Mouse (Mus musculus): Measurements from ENCODE around the gene Fanca. TPM values are rescaled to one million over a fixed set of nuclear protein-coding genes. Genes with fewer than 3 reads are reported as not detected.

Fanca gene
- polyA plus RNA-seq, 1 experiment from 2014 or later, result 28.8 TPM

- no peak overlapping the region for H3K27ac ChIP-seq
- no peaks in the 10 kb centered on the region for H3K36me3 ChIP-seq
- no peaks in the 10 kb centered on the region for H3K27me3 ChIP-seq
- H3K4me2 ChIP-seq, result no peak overlapping the region
- peaks cover 3% of the 10 kb centered on the region for H3K9me3 ChIP-seq
- H3K9ac ChIP-seq, result no peak overlapping the region
- H3K4me3 ChIP-seq, result no peak overlapping the region
- peaks cover 9% of the 10 kb centered on the region for H3K4me1 ChIP-seq
- no peak for ATAC-seq (ENCODE audit: insufficient number of reproducible peaks, insufficient read depth, low FRiP score, low TSS enrichment, low read depth)
- WGBS, result 81% methylated on average over 8 of the region's 8 CpGs
These were observed 23.9 kb upstream of the Fanca start for GRCm38 (mm10) chr8:123342253-123342652.

- Histone ChIP-seq H3K36me3 (no peaks in the 10 kb centered on the region), H3K4me2 (no peak overlapping the region), H3K27me3 (no peaks in the 10 kb centered on the region), H3K9ac (no peak overlapping the region), H3K4me1 (peaks cover 9% of the 10 kb centered on the region), H3K9me3 (peaks cover 3% of the 10 kb centered on the region), H3K27ac (no peak overlapping the region; the same call in 1 of the 2 replicates), H3K4me3 (no peak overlapping the region)
- no peak for ATAC-seq (ENCODE audit: insufficient number of reproducible peaks, insufficient read depth, low FRiP score, low TSS enrichment, low read depth)
- whole genome bisulfite sequencing, result 82% methylated on average over 27 of the region's 27 CpGs
These were observed 23.0 kb upstream of the Fanca start for GRCm38 (mm10) chr8:123341040-123342015.

GRCm38 (mm10) chr8:123340071-123340470 lies 21.7 kb upstream of the Fanca start:
- no peak overlapping the region for H3K4me2 ChIP-seq
- no peak overlapping the region for H3K27ac ChIP-seq
- H3K4me1 ChIP-seq, result peaks cover 9% of the 10 kb centered on the region
- WGBS, result 92% methylated on average over 4 of the region's 4 CpGs
- no peak overlapping the region for H3K4me3 ChIP-seq
- no peaks in the 10 kb centered on the region; the same call in 1 of the 2 replicates for H3K27me3 ChIP-seq
- peaks cover 3% of the 10 kb centered on the region for H3K9me3 ChIP-seq
- ATAC-seq (ENCODE audit: insufficient number of reproducible peaks, insufficient read depth, low FRiP score, low TSS enrichment, low read depth), result no peak
- H3K9ac ChIP-seq, result no peak overlapping the region
- H3K36me3 ChIP-seq, result no peaks in the 10 kb centered on the region

- 81% methylated on average over 3 of the region's 3 CpGs for WGBS
- Histone ChIP-seq H3K4me2 (no peak overlapping the region), H3K27ac (no peak overlapping the region), H3K9me3 (peaks cover 3% of the 10 kb centered on the region), H3K9ac (no peak overlapping the region), H3K36me3 (no peaks in the 10 kb centered on the region), H3K27me3 (peaks cover 21% of the 10 kb centered on the region), H3K4me1 (peaks cover 14% of the 10 kb centered on the region), H3K4me3 (no peak overlapping the region)
- no peak for ATAC-seq (ENCODE audit: insufficient number of reproducible peaks, insufficient read depth, low FRiP score, low TSS enrichment, low read depth)
These were observed 19.1 kb upstream of the Fanca start for GRCm38 (mm10) chr8:123337475-123337874.

- no peak for ATAC-seq (ENCODE audit: insufficient number of reproducible peaks, insufficient read depth, low FRiP score, low TSS enrichment, low read depth)
- H3K9me3 ChIP-seq, result no peaks in the 10 kb centered on the region
- no peak overlapping the region for H3K4me3 ChIP-seq
- H3K27me3 ChIP-seq, result peaks cover 24% of the 10 kb centered on the region
- H3K4me2 ChIP-seq, result no peak overlapping the region
- H3K27ac ChIP-seq, result no peak overlapping the region
- WGBS, result 10% methylated on average over 1 of the region's 1 CpGs
- no peak overlapping the region for H3K9ac ChIP-seq
- H3K36me3 ChIP-seq, result no peaks in the 10 kb centered on the region
- peaks cover 14% of the 10 kb centered on the region for H3K4me1 ChIP-seq
These were observed 16.1 kb upstream of the Fanca start for GRCm38 (mm10) chr8:123334467-123334866.

- no peaks in the 10 kb centered on the region for H3K9me3 ChIP-seq
- H3K9ac ChIP-seq, result no peak overlapping the region
- peaks cover 24% of the 10 kb centered on the region for H3K27me3 ChIP-seq
- 0 out of 2 replicates have a peak overlapping the region, but pooled peaks have one; percentile 60 for H3K4me3 ChIP-seq
- no peak overlapping the region; the same call in 1 of the 2 replicates for H3K27ac ChIP-seq
- H3K4me1 ChIP-seq, result peaks cover 14% of the 10 kb centered on the region
- WGBS, result 9% methylated on average over 7 of the region's 7 CpGs
- no peaks in the 10 kb centered on the region for H3K36me3 ChIP-seq
- peak overlapping the region; percentile 97 for H3K4me2 ChIP-seq
- no peak for ATAC-seq (ENCODE audit: insufficient number of reproducible peaks, insufficient read depth, low FRiP score, low TSS enrichment, low read depth)
These were observed 15.5 kb upstream of the Fanca start for GRCm38 (mm10) chr8:123333864-123334263.

GRCm38 (mm10) chr8:123333091-123333587 lies 14.8 kb upstream of the Fanca start:
- H3K4me2 ChIP-seq, result peak overlapping the region; percentile 97

GRCm38 (mm10) chr8:123332262-123333090 lies 14.1 kb upstream of the Fanca start, which contains the start of gene Spire2:
TSS of gene Spire2 (plus strand) at chr8:123332713.
- peaks cover 14% of the 10 kb centered on the region for H3K4me1 ChIP-seq
- H3K36me3 ChIP-seq, result no peaks in the 10 kb centered on the region
- peak; percentile 77 for ATAC-seq (ENCODE audit: insufficient number of reproducible peaks, insufficient read depth, low FRiP score, low TSS enrichment, low read depth)
- WGBS, result under 1% methylated on average over 79 of the region's 85 CpGs
- peak within 1 kb of the TSS; percentile 97 for H3K4me2 ChIP-seq
- peak within 1 kb of the TSS; percentile 60 for H3K4me3 ChIP-seq
- no peaks in the 10 kb centered on the region for H3K9me3 ChIP-seq
- 0 out of 2 replicates have a peak within 1 kb of the TSS, but pooled peaks have one; percentile 22 for H3K27ac ChIP-seq
- peaks cover 24% of the 10 kb centered on the region for H3K27me3 ChIP-seq
- H3K9ac ChIP-seq, result peak within 1 kb of the TSS; percentile 67

More at GRCm38 (mm10) chr8:123333091-123333587, 14.8 kb upstream of the Fanca start:
- Histone ChIP-seq H3K27ac (no peak overlapping the region), H3K27me3 (peaks cover 24% of the 10 kb centered on the region), H3K4me1 (peaks cover 14% of the 10 kb centered on the region), H3K9ac (peak overlapping the region; percentile 67), H3K36me3 (no peaks in the 10 kb centered on the region), H3K9me3 (no peaks in the 10 kb centered on the region), H3K4me3 (peak overlapping the region; percentile 60)
- ATAC-seq (ENCODE audit: insufficient number of reproducible peaks, insufficient read depth, low FRiP score, low TSS enrichment, low read depth), result peak; percentile 16; the same call in 1 of the 2 replicates
- 4% methylated on average over 14 of the region's 21 CpGs for WGBS

GRCm38 (mm10) chr8:123331810-123332209 lies 13.4 kb upstream of the Fanca start:
- no peak overlapping the region for H3K9ac ChIP-seq
- peak overlapping the region; percentile 97 for H3K4me2 ChIP-seq
- WGBS, result 41% methylated on average over 8 of the region's 8 CpGs
- 0 out of 2 replicates have a peak overlapping the region, but pooled peaks have one; percentile 22 for H3K27ac ChIP-seq
- no peak for ATAC-seq (ENCODE audit: insufficient number of reproducible peaks, insufficient read depth, low FRiP score, low TSS enrichment, low read depth)
- H3K4me1 ChIP-seq, result peaks cover 14% of the 10 kb centered on the region
- H3K27me3 ChIP-seq, result peaks cover 24% of the 10 kb centered on the region
- H3K4me3 ChIP-seq, result peak overlapping the region; percentile 60
- no peaks in the 10 kb centered on the region for H3K9me3 ChIP-seq
- H3K36me3 ChIP-seq, result no peaks in the 10 kb centered on the region

GRCm38 (mm10) chr8:123331301-123331700 lies 12.9 kb upstream of the Fanca start:
- H3K4me2 ChIP-seq, result no peak overlapping the region
- 75% methylated on average over 2 of the region's 2 CpGs for WGBS

GRCm38 (mm10) chr8:123330701-123331100 lies 12.3 kb upstream of the Fanca start:
- peaks cover 14% of the 10 kb centered on the region for H3K4me1 ChIP-seq
- peaks cover 24% of the 10 kb centered on the region for H3K27me3 ChIP-seq
- H3K9ac ChIP-seq, result no peak overlapping the region
- no peak overlapping the region for H3K4me3 ChIP-seq
- no peaks in the 10 kb centered on the region for H3K9me3 ChIP-seq
- 77% methylated on average over 6 of the region's 6 CpGs for WGBS
- no peak overlapping the region for H3K27ac ChIP-seq
- no peak overlapping the region for H3K4me2 ChIP-seq
- no peaks in the 10 kb centered on the region for H3K36me3 ChIP-seq
- ATAC-seq (ENCODE audit: insufficient number of reproducible peaks, insufficient read depth, low FRiP score, low TSS enrichment, low read depth), result no peak

More at GRCm38 (mm10) chr8:123331301-123331700, 12.9 kb upstream of the Fanca start:
- no peak for ATAC-seq (ENCODE audit: insufficient number of reproducible peaks, insufficient read depth, low FRiP score, low TSS enrichment, low read depth)
- peaks cover 24% of the 10 kb centered on the region for H3K27me3 ChIP-seq
- no peaks in the 10 kb centered on the region for H3K9me3 ChIP-seq
- no peak overlapping the region for H3K9ac ChIP-seq
- H3K36me3 ChIP-seq, result no peaks in the 10 kb centered on the region
- H3K4me1 ChIP-seq, result peaks cover 14% of the 10 kb centered on the region
- no peak overlapping the region for H3K4me3 ChIP-seq
- H3K27ac ChIP-seq, result no peak overlapping the region

Data from embryonic facial prominence, embryonic 13.5 days (tissue).